Mouse (Mus musculus) liver, postnatal 0 days (tissue): ENCODE measurements around the gene Ranbp10. TPM values are rescaled to one million over a fixed set of nuclear protein-coding genes. Genes with fewer than 3 reads are reported as not detected.

Source experiments
- ATAC-seq: fragments of 200-750 bp; cut with Nextera tagmentation; 2 replicates; pipeline ENCODE4 v1.8.0; 2017; ENCODE audit warnings: mild to moderate bottlenecking, moderate library complexity
- DNase-seq: peaks from one replicate; pipeline ENCODE4 v3.0.0-alpha.2; 2016
- H3K27ac ChIP-seq: fragments of 300-500 bp; sonication (generic); 2 replicates; pipeline ENCODE4 v1.5.1; 2014; ENCODE audit warnings: antibody characterized with exemption, moderate library complexity, mild to moderate bottlenecking, low read depth
- H3K27me3 ChIP-seq: fragments of 300-500 bp; sonication (generic); 2 replicates; pipeline ENCODE4 v1.6.1; 2014; ENCODE audit warnings: low read length, control low read depth, mixed read lengths; ENCODE audit not compliant: insufficient read depth
- H3K36me3 ChIP-seq: fragments of 300-500 bp; sonication (generic); replicated peaks from 2 replicates; pipeline ENCODE4 v1.6.1; 2014; ENCODE audit warnings: mild to moderate bottlenecking, control low read depth, low read length, moderate library complexity, mixed read lengths; ENCODE audit not compliant: insufficient read depth
- H3K4me1 ChIP-seq: fragments of 300-500 bp; sonication (generic); 2 replicates; pipeline ENCODE4 v1.6.1; 2014; ENCODE audit warnings: antibody characterized with exemption, mild to moderate bottlenecking, control low read depth; ENCODE audit not compliant: insufficient read depth
- H3K4me2 ChIP-seq: fragments of 300-500 bp; sonication (generic); 2 replicates; pipeline ENCODE4 v1.6.1; 2014; ENCODE audit warnings: low read depth, mild to moderate bottlenecking, low read length, moderate library complexity, mixed read lengths
- H3K4me3 ChIP-seq: fragments of 300-500 bp; sonication (generic); 2 replicates; pipeline ENCODE4 v1.5.1; 2014; ENCODE audit warnings: low read depth, low read length
- H3K9ac ChIP-seq: fragments of 300-500 bp; sonication (generic); replicated peaks from 2 replicates; pipeline ENCODE4 v1.6.1; 2014; ENCODE audit warnings: mild to moderate bottlenecking, moderate library complexity
- H3K9me3 ChIP-seq: fragments of 300-500 bp; sonication (generic); 2 replicates; pipeline ENCODE4 v1.6.1; 2016; ENCODE audit warnings: mild to moderate bottlenecking, control low read depth, low read length, mixed read lengths
- CTCF ChIP-seq: sonication (generic); IDR thresholded peaks from 2 replicates; pipeline ENCODE4 v1.5.1; 2016; ENCODE audit warnings: antibody characterized with exemption, low read depth
- EP300 ChIP-seq: IDR thresholded peaks from 2 replicates; pipeline ENCODE4 v1.6.1; 2016; ENCODE audit warnings: antibody characterized with exemption, low read depth, mild to moderate bottlenecking
- WGBS: fragments of 180-500 bp; shearing (Covaris S2); extraction: QIAGEN DNeasy Blood & Tissue Kit; methylation state at CpG from one replicate; pipeline ENCODE4 v1.1.7; 2014; ENCODE audit not compliant: insufficient replicate concordance; 5-methylcytosine and 5-hydroxymethylcytosine counted together
- polyA plus RNA-seq: library from polyadenylated mRNA; unstranded; fragments of >200 nt; fragmentation: Nextera tagmentation; extraction: Ambion mirVana; gene quantifications from 2 replicates; pipeline ENCODE4 v1.2.1, GENCODE M21; 2015

Gene Ranbp10
- polyA plus RNA-seq, 1 experiment from 2014 or later, result 20.9 TPM

DNA sequence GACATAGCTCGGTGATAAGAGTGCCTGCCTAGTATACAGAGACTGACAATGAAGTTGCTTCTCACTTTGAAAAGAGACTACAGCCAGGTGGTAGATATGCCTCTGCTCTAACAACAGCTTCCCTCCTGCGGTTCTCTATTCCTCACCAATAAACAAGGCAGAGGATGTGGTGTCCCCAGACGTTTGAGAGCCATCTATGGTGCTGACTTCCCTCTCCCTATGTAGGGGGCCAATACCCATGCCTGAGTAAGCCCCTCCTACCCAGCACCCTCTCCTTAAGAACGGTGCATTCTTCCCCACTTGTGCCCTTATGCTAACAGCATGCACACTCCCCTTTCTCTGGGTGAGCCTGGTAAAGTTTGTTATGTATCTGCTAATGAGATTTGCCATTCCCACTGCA is 38.2 kb downstream of the Ranbp10 start:
- H3K36me3 ChIP-seq, result peaks cover 76% of the 10 kb centered on the region
- no peak overlapping the region for H3K4me3 ChIP-seq
- H3K9ac ChIP-seq, result no peak overlapping the region
- H3K4me1 ChIP-seq, result peaks cover 7% of the 10 kb centered on the region; the same call in 1 of the 2 replicates
- WGBS, result 29% methylated on average over 4 of the region's 4 CpGs
- H3K27me3 ChIP-seq, result no peaks in the 10 kb centered on the region
- ATAC-seq, result no peak
- DNase-seq, result no peak
- H3K4me2 ChIP-seq, result no peak overlapping the region
- no peaks in the 10 kb centered on the region for H3K9me3 ChIP-seq
- TF ChIP-seq CTCF, result no peak
- no peak for TF ChIP-seq EP300
- H3K27ac ChIP-seq, result no peak overlapping the region

DNA sequence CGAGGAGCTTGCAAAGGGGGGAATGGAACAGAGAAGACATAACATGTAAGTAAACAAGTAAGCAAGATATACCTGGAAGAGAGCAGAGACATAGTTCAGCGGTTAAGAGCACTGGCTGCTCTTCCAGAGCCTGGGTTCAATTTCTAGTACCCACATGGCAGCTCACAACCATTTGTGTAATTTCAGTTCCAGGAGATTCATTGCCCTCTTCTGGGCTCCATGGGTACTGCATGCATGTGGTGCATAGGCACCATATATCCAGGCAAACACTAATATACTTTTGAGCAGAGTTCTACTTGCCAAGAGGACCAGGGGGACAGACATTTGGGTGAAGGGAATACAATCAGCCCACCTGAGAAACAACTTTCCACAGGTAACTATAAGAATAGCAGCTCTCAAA is 38.9 kb downstream of the Ranbp10 start:
- Histone ChIP-seq H3K4me2 (no peak overlapping the region), H3K36me3 (peaks cover 75% of the 10 kb centered on the region), H3K27me3 (no peaks in the 10 kb centered on the region), H3K4me1 (peaks cover 3% of the 10 kb centered on the region; the same call in 1 of the 2 replicates), H3K9me3 (no peaks in the 10 kb centered on the region), H3K27ac (no peak overlapping the region), H3K4me3 (no peak overlapping the region), H3K9ac (no peak overlapping the region)
- TF ChIP-seq CTCF (peak; percentile 85), EP300 (no peak)
- DNase-seq (peak; percentile 82), ATAC-seq (peak; percentile 60)
- 94% methylated on average over 2 of the region's 2 CpGs for WGBS

DNA sequence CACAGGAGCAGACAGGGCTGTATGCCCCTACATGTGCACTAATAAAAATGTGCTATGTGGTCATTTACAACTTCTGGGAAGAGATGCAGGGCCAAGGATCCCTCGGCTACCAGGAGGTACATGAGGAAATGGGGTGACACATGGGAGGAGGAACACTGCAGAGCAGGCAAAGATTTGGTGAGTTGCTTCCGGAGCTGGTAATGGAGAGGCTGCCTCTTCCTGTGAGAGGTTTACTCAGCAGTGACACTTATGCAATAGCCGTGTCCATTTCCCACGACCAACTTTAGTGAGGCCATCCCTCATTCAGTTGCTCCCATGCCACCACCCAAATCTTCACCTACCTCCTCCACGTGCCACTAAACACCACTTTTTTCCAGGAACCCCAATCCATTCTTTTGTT is 46.9 kb downstream of the Ranbp10 start:
- no peak for DNase-seq
- H3K9ac ChIP-seq, result no peak overlapping the region
- H3K4me1 ChIP-seq, result no peaks in the 10 kb centered on the region
- no peak for TF ChIP-seq CTCF
- TF ChIP-seq EP300, result no peak
- no peak overlapping the region for H3K4me3 ChIP-seq
- no peak overlapping the region for H3K4me2 ChIP-seq
- peaks cover 90% of the 10 kb centered on the region for H3K36me3 ChIP-seq
- H3K9me3 ChIP-seq, result no peaks in the 10 kb centered on the region
- ATAC-seq, result no peak
- no peak overlapping the region for H3K27ac ChIP-seq
- WGBS, result 61% methylated on average over 5 of the region's 5 CpGs
- no peaks in the 10 kb centered on the region for H3K27me3 ChIP-seq

DNA sequence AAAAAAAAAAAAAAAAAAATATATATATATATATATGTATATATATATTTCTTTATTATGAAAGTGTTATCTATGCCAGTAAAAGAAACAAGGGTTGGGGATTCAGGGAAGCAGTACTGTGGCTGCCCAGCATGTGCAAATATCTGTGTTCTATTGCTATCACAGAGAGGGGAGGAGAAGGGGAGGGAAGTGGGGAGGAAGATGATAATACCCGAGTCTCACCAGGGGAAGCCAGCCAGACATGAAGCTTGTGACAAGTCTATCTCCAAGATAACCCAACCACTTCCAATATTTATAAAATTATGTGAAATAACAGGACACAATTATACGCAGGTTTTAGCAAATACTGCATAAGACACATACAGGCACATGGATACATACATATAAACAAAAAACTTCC is 49.3 kb downstream of the Ranbp10 start:
- no peak overlapping the region for H3K4me3 ChIP-seq
- DNase-seq (no peak), ATAC-seq (no peak)
- H3K9me3 ChIP-seq, result no peaks in the 10 kb centered on the region
- WGBS, result 57% methylated on average over 2 of the region's 2 CpGs
- H3K36me3 ChIP-seq, result peaks cover 94% of the 10 kb centered on the region
- no peaks in the 10 kb centered on the region for H3K27me3 ChIP-seq
- TF ChIP-seq EP300, result no peak
- no peak for TF ChIP-seq CTCF
- no peak overlapping the region for H3K27ac ChIP-seq
- no peak overlapping the region for H3K9ac ChIP-seq
- H3K4me2 ChIP-seq, result no peak overlapping the region
- H3K4me1 ChIP-seq, result no peaks in the 10 kb centered on the region

GRCm38 (mm10) chr8:105774498-105774897 is 52.7 kb downstream of the Ranbp10 start:
- no peaks in the 10 kb centered on the region for H3K27me3 ChIP-seq
- no peaks in the 10 kb centered on the region for H3K9me3 ChIP-seq
- no peak for TF ChIP-seq CTCF
- no peak for TF ChIP-seq EP300
- no peak overlapping the region for H3K9ac ChIP-seq
- WGBS, result 97% methylated on average over 5 of the region's 5 CpGs
- no peak overlapping the region for H3K4me2 ChIP-seq
- no peak overlapping the region for H3K4me3 ChIP-seq
- DNase-seq, result no peak
- H3K4me1 ChIP-seq, result no peaks in the 10 kb centered on the region
- no peak overlapping the region for H3K27ac ChIP-seq
- ATAC-seq, result no peak
- peaks cover 97% of the 10 kb centered on the region for H3K36me3 ChIP-seq

GRCm38 (mm10) chr8:105773441-105773861 is 53.7 kb downstream of the Ranbp10 start:
- no peak for DNase-seq
- Histone ChIP-seq H3K4me3 (no peak overlapping the region), H3K4me1 (no peaks in the 10 kb centered on the region), H3K9me3 (no peaks in the 10 kb centered on the region), H3K27me3 (no peaks in the 10 kb centered on the region), H3K36me3 (peaks cover 88% of the 10 kb centered on the region), H3K4me2 (no peak overlapping the region), H3K9ac (no peak overlapping the region), H3K27ac (no peak overlapping the region)
- 97% methylated on average over 1 of the region's 1 CpGs for WGBS
- no peak for TF ChIP-seq CTCF
- TF ChIP-seq EP300, result no peak
- ATAC-seq, result no peak

GRCm38 (mm10) chr8:105771398-105772175 is 55.6 kb downstream of the Ranbp10 start:
- no peak overlapping the region for H3K27ac ChIP-seq
- TF ChIP-seq CTCF (no peak), EP300 (no peak)
- WGBS, result 94% methylated on average over 12 of the region's 12 CpGs
- no peak overlapping the region for H3K4me2 ChIP-seq
- ATAC-seq (no peak), DNase-seq (no peak)
- no peaks in the 10 kb centered on the region for H3K27me3 ChIP-seq
- no peaks in the 10 kb centered on the region for H3K9me3 ChIP-seq
- no peak overlapping the region for H3K4me3 ChIP-seq
- no peak overlapping the region for H3K9ac ChIP-seq
- H3K4me1 ChIP-seq, result no peaks in the 10 kb centered on the region
- peaks cover 81% of the 10 kb centered on the region for H3K36me3 ChIP-seq
